Mouse (Mus musculus): ENCODE data around the gene Slc36a1.

DNA sequence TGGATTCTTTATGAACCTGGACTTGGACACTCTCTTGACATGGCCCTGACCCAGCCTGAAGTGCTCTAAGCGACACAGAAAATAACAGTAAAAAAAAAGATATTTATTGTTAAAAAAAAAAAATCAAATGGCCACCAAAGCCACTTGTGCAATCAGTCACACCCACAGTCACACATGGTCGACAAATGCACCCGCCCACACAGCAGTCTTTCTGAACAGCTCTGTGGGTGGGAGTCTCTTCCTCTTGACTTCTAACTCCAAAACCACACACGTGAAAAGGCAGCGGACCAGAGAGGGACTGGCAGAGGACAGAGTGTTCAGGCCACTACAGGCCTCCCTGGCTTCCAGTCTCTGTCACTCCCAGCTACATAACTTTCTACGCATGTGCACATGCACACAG, 46.4 kb downstream of the Slc36a1 start:
- no peak for TF ChIP-seq CTCF (IDR thresholded peaks at IDR 0.05; ENCODE audit: low read depth, low read length)
- no peak for TF ChIP-seq POLR2A (IDR thresholded peaks at IDR 0.05; ENCODE audit: insufficient read depth, low read length)
- TF ChIP-seq EP300 (IDR thresholded peaks at IDR 0.05; ENCODE audit: insufficient read depth, low read depth, low read length), result no peak

Measured in ES-Bruce4 (cell line).